Mouse (Mus musculus) liver, embryonic 13.5 days (tissue): ENCODE data around the gene Isl1. TPM values are rescaled to one million over a fixed set of nuclear protein-coding genes. Genes with fewer than 3 reads are reported as not detected.

Experiments used
- ATAC-seq: fragments of 200-750 bp; cut with Nextera tagmentation; 2 replicates; pipeline ENCODE4 v1.8.0; 2017; ENCODE audit warnings: low read depth, mild to moderate bottlenecking, moderate number of reproducible peaks, moderate library complexity
- DNase-seq: peaks from one replicate; pipeline ENCODE4 v3.0.0; 2022
- H3K27ac ChIP-seq: fragments of 300-500 bp; sonication (generic); 2 replicates; pipeline ENCODE4 v1.5.1; 2015; ENCODE audit warnings: moderate library complexity, mild to moderate bottlenecking, inconsistent platforms
- H3K27me3 ChIP-seq: fragments of 300-500 bp; sonication (generic); 2 replicates; pipeline ENCODE4 v1.6.1; 2015; ENCODE audit warnings: mild to moderate bottlenecking, inconsistent platforms
- H3K36me3 ChIP-seq: fragments of 300-500 bp; sonication (generic); 2 replicates; pipeline ENCODE4 v1.6.1; 2015; ENCODE audit warnings: mild to moderate bottlenecking, inconsistent platforms
- H3K4me1 ChIP-seq: fragments of 300-500 bp; sonication (generic); replicated peaks from 2 replicates; pipeline ENCODE4 v1.6.1; 2015; ENCODE audit warnings: inconsistent platforms
- H3K4me2 ChIP-seq: fragments of 300-500 bp; sonication (generic); 2 replicates; pipeline ENCODE4 v1.6.1; 2015; ENCODE audit warnings: inconsistent platforms, mild to moderate bottlenecking, moderate library complexity
- H3K4me3 ChIP-seq: fragments of 300-500 bp; sonication (generic); replicated peaks from 2 replicates; pipeline ENCODE4 v1.5.1; 2015; ENCODE audit warnings: mild to moderate bottlenecking, inconsistent platforms
- H3K9ac ChIP-seq: fragments of 300-500 bp; sonication (generic); 2 replicates; pipeline ENCODE4 v1.6.1; 2015; ENCODE audit warnings: mild to moderate bottlenecking, inconsistent platforms
- H3K9me3 ChIP-seq: fragments of 300-500 bp; sonication (generic); replicated peaks from 2 replicates; pipeline ENCODE4 v1.6.1; 2016; ENCODE audit warnings: inconsistent platforms
- WGBS: fragments of 180-500 bp; shearing (Covaris S2); methylation state at CpG from one replicate; pipeline ENCODE4 v1.1.7; 2015; ENCODE audit not compliant: insufficient replicate concordance; 5-methylcytosine and 5-hydroxymethylcytosine counted together
- polyA plus RNA-seq: library from polyadenylated mRNA; unstranded; fragments of >200 nt; fragmentation: Nextera tagmentation; extraction: Ambion mirVana; gene quantifications from 2 replicates; pipeline ENCODE4 v1.2.1, GENCODE M21; 2015

Isl1 gene
- 0.29 and 0.66 TPM in 2 replicates for polyA plus RNA-seq

DNA sequence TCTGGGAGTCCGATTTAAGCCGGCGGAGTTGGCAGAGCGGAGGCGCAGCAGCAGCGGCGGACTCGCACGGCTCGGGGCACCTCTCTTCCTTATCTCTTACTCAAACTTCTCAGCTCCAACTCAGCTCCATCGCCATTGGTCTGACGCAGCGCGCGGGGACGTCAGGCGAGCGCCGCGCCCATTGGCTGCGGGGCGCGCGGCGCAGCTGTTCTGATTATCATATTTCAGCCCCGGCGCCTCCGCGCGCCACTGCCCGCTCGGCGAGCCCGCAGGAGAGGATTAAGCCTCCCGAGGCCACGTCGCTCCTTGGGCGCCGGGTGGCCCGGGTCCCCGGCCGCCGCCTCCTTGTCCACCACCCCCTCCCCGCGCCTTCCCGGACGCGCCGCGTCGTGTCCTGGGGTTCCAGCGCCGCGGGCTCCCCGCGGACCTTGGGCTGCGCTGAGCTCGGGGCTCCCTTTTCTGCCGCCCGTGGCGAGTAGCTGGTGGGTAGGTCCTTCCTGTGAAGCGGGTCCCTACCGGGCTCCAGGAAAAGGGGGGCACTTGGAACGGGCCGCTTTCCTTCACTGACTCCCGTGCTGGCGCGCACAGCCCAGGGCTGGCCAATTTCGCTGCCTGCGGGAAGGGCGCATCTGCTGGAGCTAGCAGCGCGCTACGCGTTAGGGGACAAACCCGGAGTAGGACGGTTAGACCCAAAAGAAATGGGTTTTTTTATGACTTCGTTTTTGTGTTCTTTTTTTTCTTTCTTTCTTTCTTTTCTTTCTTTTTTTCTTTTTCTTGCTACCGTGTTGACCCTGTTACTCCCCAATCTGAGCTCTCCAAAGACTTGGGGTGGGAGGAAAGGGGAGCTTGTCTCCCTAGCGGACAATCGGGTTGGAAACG lies at the start of gene Isl1:
Gene Isl1 (minus strand): TSS at position 106 of the 879 bp plus-strand sequence.
- Histone ChIP-seq H3K36me3 (no peaks in the 10 kb centered on the region), H3K4me1 (peaks cover 4% of the 10 kb centered on the region), H3K4me2 (peak within 1 kb of the TSS; percentile 62), H3K27ac (no peak within 1 kb of the TSS), H3K27me3 (peaks cover 94% of the 10 kb centered on the region), H3K9ac (no peak within 1 kb of the TSS), H3K9me3 (no peaks in the 10 kb centered on the region), H3K4me3 (peak within 1 kb of the TSS; percentile 50)
- WGBS, result 1% methylated on average over 76 of the region's 82 CpGs
- DNase-seq, result peak; percentile 30
- ATAC-seq, result peak; percentile 91

DNA sequence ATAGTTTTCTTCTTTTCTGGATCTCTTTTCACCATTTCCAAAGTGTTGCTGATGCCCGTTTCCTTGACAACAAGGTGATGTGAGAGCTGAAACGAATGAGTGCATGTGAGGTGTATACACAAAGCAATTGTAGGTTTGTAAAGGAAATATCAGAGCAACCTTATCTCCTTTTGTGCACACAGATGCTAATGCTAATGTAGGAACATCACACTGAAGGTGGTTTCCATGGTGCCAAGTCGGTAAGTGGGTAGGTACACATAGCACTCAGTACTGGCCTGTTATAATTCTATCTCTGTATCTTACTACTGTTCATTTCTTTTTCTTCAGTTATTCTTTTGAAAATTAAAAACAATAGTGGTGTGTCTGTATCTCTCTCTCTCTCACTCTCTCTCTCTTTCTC lies 26.3 kb upstream of the Isl1 start:
- Histone ChIP-seq H3K4me3 (no peak overlapping the region), H3K4me2 (no peak overlapping the region), H3K27me3 (no peaks in the 10 kb centered on the region), H3K27ac (no peak overlapping the region), H3K9ac (no peak overlapping the region), H3K36me3 (no peaks in the 10 kb centered on the region), H3K4me1 (no peaks in the 10 kb centered on the region), H3K9me3 (no peaks in the 10 kb centered on the region)
- DNase-seq (no peak), ATAC-seq (no peak)
- WGBS, result 65% methylated on average over 3 of the region's 3 CpGs

DNA sequence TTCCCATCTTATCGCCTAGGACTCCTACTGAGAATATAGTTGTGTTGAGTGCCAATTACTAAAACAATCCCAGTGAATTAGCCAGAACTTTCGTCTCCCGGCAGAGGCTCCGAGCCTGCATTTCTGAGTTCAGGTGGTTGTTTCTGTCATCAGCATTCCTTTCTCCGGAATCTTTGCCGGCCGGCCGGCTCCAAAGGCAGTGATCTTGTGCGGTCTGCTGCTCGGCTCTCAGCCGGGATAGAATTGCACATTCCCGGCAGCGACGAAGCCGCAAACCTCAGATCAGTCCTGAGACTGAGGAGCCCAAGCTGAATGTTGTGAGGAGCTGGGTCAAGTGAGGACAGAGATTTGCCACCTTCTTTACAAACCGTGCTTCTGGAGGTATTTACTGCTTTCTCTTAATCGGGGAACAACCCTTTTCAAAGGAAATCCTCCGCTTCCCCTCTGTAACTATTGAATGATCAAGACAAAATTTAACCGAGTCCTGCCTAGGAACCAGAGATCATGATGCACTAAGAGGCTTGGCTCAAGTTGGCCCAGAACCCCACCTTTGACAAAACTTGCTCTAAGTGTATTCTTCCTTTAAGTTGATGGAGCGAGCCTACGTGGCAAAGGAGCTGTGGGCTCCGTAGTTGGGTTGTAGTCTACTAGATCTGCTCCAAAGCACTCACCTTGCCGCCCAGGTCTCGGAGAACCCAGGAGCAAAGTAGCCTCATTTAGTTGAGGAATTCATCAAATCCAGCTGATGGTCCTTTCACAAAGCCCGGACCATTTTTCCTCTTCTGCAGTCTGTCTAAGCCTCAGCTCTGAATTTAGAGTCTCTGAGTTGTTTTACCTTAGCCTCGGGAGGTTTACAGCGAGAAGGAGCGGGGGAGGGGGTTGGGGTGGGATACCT lies 4.4 kb upstream of the Isl1 start:
- no peak overlapping the region for H3K4me2 ChIP-seq
- no peaks in the 10 kb centered on the region for H3K9me3 ChIP-seq
- no peak for ATAC-seq
- H3K27me3 ChIP-seq, result peaks cover 65% of the 10 kb centered on the region
- H3K4me1 ChIP-seq, result peaks cover 4% of the 10 kb centered on the region
- no peak overlapping the region for H3K9ac ChIP-seq
- H3K36me3 ChIP-seq, result no peaks in the 10 kb centered on the region
- 3% methylated on average over 28 of the region's 28 CpGs for WGBS
- H3K27ac ChIP-seq, result no peak overlapping the region
- no peak for DNase-seq
- no peak overlapping the region for H3K4me3 ChIP-seq

DNA sequence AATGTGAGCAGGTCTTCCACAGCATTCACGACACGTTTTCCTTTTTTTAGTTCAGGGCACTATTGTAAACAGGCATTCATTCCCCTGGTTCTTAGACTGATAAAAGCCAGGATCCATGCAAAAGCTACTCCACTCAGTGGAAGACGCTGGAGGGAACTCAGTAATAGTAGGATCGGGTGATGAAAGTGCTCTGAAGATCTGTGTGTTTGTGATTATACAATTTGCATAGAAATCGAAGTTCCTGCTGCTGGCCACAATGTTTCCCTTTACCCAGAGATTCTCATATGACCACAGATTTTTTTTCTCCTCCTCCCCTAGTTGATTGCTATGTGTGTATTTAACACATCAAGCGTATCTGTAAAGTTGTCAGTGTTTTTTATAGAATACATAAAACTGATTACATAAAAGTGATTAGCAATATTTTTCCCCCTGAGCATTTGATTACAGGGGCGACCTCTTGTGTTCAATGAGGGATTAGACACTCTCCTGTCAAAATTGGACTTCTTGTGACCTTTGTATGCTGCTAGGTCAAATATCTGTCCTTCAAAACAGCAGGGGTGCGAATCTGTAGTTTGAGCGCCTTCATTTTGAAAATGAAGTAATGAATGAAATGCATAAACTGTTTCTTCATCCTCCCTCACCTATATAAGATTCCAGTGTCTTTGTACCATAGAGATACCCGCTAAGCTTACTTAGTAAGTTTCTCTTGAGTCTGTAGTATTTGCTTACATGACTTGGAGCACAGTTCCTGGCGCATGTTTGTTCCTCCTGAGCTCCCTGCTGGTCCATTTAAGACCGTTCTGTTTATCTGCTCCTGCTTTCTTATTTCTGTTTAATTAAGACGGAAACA lies 2.6 kb upstream of the Isl1 start:
- H3K4me2 ChIP-seq, result no peak overlapping the region
- 9% methylated on average over 13 of the region's 13 CpGs for WGBS
- peaks cover 79% of the 10 kb centered on the region for H3K27me3 ChIP-seq
- ATAC-seq, result no peak
- no peaks in the 10 kb centered on the region for H3K36me3 ChIP-seq
- no peak overlapping the region for H3K27ac ChIP-seq
- H3K4me3 ChIP-seq, result no peak overlapping the region
- peaks cover 4% of the 10 kb centered on the region for H3K4me1 ChIP-seq
- no peak for DNase-seq
- no peaks in the 10 kb centered on the region for H3K9me3 ChIP-seq
- H3K9ac ChIP-seq, result no peak overlapping the region

DNA sequence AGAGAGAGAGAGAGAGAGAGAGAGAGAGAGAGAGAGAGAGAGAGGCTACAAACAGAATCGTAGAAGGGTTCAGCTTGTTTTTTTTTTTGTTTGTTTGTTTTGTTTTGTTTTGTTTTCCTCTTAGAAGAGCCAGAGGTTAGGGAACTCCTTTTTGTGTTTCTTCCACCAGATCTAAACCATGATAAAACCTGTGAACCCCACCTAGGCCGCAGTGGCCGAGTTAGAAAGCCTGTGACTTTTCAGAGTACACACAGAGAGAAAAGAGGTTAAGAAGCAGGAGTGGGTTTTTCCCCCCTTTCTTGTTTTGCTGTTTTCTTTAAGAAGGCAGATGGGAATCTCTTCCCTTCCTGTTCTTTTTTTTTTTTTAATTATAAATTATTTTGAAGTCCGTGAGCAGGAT lies 1.5 kb upstream of the Isl1 start:
- DNase-seq (no peak), ATAC-seq (no peak)
- 24% methylated on average over 4 of the region's 4 CpGs for WGBS
- no peak overlapping the region for H3K4me3 ChIP-seq
- H3K4me1 ChIP-seq, result peaks cover 4% of the 10 kb centered on the region
- H3K9me3 ChIP-seq, result no peaks in the 10 kb centered on the region
- no peak overlapping the region for H3K9ac ChIP-seq
- H3K36me3 ChIP-seq, result no peaks in the 10 kb centered on the region
- H3K27me3 ChIP-seq, result peaks cover 90% of the 10 kb centered on the region
- H3K27ac ChIP-seq, result no peak overlapping the region
- no peak overlapping the region for H3K4me2 ChIP-seq

DNA sequence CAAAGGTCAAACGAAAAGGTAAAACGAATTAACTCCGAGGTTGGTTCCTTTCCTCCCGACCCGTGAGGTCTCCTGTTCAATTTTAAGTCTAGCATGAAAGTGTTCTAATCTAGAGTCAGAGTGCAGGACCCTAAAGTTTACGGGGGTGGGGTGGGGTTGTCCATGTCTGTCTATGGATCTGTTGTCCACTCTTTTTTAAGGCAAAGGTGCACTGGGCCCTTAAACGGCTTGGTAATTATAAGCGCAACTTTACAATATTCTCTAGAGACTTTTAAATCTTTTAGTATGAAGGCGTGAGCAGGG lies 925 bp upstream of the Isl1 start:
- no peak for ATAC-seq
- Histone ChIP-seq H3K9ac (no peak overlapping the region), H3K36me3 (no peaks in the 10 kb centered on the region), H3K4me1 (peaks cover 4% of the 10 kb centered on the region), H3K4me2 (no peak overlapping the region), H3K27me3 (peaks cover 92% of the 10 kb centered on the region), H3K4me3 (no peak overlapping the region), H3K9me3 (no peaks in the 10 kb centered on the region), H3K27ac (no peak overlapping the region)
- DNase-seq, result no peak
- WGBS, result 4% methylated on average over 9 of the region's 9 CpGs

DNA sequence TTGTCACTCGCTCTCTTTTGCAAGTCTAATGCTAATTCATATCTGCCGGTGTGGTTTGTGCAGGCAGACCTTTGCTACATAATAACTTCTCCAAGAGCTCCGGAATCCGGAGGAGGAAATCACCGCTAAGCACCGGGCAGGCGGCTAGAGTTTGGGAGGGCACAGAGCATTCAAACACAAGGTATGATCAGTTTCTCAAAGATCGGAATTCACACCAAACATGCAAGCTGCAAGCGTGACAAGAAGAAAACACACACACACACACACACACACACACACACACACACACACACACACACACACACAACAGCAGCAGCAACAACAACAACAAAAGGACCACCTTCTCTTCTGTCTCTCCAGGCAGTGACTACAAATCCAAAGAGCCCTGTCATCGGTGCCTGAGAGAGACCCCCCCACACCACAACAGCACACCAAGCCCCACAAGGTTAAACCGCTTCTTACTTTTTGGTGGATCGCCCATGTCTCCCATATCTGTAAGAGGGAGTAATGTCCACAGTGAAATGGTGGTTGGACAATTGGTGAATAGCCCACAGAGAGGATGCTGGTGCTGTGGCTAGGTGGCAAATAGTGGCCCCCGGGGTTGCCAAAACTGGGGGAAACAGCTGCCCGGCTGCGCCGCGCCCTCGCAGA lies 431 bp downstream of the Isl1 start:
- Histone ChIP-seq H3K4me1 (peaks cover 4% of the 10 kb centered on the region), H3K27ac (no peak overlapping the region), H3K9ac (no peak overlapping the region), H3K9me3 (no peaks in the 10 kb centered on the region), H3K27me3 (peaks cover 93% of the 10 kb centered on the region), H3K4me3 (peak overlapping the region; percentile 50), H3K4me2 (peak overlapping the region; percentile 62), H3K36me3 (no peaks in the 10 kb centered on the region)
- peak; percentile 37 for ATAC-seq
- WGBS, result 1% methylated on average over 18 of the region's 18 CpGs
- DNase-seq, result no peak

DNA sequence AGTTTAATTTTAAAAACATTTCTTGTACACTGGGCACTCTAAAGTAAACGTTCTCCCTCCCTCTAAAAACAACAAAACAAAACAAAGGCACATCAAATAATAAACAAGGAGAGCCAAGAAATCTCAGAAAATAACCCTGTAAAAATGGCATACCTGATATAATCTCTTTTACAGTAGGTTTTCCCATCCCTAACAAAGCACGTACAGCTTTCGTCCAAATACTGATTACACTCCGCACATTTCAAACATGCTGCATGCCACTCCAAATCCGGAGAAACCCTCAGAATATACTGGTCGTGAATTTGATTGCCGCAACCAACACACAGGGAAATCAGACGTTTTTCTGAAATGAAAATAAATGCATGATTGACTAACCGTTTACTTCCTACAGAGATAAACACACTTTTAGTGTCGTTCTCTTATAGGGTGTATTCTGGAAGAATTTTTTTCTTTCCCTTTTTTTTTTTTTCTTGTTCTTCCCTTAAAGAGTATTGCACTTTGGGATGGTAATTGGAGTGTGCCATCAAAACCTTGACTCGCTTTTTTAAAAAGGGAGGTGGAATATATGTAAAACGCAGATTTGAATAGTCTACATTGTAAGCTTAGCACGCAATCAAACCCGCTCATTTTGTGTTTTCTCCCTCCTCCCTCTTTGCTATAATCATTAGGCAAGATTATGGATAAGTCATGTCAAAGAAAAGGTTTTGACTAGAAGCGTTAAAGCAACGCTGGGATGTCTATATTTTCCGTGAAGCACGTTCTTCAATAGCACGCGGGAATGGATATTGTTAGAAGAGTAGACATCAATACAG lies 1.2 kb downstream of the Isl1 start:
- Histone ChIP-seq H3K4me1 (peaks cover 4% of the 10 kb centered on the region), H3K4me2 (no peak overlapping the region), H3K9ac (no peak overlapping the region), H3K36me3 (no peaks in the 10 kb centered on the region), H3K27ac (no peak overlapping the region), H3K4me3 (no peak overlapping the region), H3K9me3 (no peaks in the 10 kb centered on the region), H3K27me3 (peaks cover 93% of the 10 kb centered on the region)
- no peak for DNase-seq
- no peak for ATAC-seq
- 1% methylated on average over 20 of the region's 20 CpGs for WGBS

DNA sequence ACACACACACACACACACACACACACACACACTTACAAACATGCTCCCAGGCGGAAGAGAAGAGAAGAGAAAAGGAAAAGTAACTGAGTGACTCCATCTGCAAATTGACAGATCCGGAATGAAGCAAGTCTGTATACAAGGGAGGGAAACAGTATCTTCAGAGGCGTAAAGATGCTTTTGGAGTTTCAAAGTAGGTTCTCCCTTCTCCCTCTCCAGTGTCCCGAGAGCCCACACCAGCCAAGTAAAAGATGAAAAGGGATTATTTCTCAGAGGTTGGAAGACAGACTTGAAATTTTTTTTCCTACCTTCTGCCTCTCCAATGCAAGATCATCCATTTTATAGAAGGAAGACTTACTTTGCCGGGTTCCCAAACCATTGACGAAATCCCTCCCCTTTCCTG lies 2.9 kb downstream of the Isl1 start:
- no peak for DNase-seq
- no peak for ATAC-seq
- Histone ChIP-seq H3K27me3 (peaks cover 94% of the 10 kb centered on the region), H3K36me3 (no peaks in the 10 kb centered on the region), H3K4me1 (peaks cover 4% of the 10 kb centered on the region), H3K9ac (no peak overlapping the region), H3K4me2 (no peak overlapping the region), H3K27ac (no peak overlapping the region), H3K4me3 (no peak overlapping the region), H3K9me3 (no peaks in the 10 kb centered on the region)
- 12% methylated on average over 6 of the region's 6 CpGs for WGBS

DNA sequence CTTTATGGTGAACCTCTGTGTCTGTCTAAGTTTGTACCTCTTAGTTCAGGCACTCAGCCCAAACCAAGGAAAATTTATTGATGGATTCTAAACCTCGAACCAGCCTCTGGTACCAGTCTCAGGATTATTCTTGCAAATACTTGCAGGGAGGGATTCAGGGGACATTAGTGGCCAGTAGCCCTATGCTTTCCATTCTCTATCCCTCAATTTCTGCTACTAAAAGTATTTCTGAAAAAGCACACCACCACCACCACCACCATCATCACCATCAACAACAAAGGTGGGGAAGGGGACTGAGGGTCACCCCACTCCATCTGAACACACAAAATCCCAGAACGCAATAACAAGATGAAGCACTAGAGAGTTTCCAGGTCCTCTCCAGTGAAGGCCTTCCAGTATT lies 3.8 kb downstream of the Isl1 start:
- H3K4me1 ChIP-seq, result peaks cover 4% of the 10 kb centered on the region
- WGBS, result 28% methylated on average over 2 of the region's 2 CpGs
- no peak overlapping the region for H3K9ac ChIP-seq
- no peak overlapping the region for H3K4me2 ChIP-seq
- ATAC-seq (no peak), DNase-seq (no peak)
- no peaks in the 10 kb centered on the region for H3K9me3 ChIP-seq
- H3K36me3 ChIP-seq, result no peaks in the 10 kb centered on the region
- no peak overlapping the region for H3K4me3 ChIP-seq
- H3K27ac ChIP-seq, result no peak overlapping the region
- peaks cover 94% of the 10 kb centered on the region for H3K27me3 ChIP-seq
